Mouse (Mus musculus) embryonic facial prominence, embryonic 11.5 days (tissue): ENCODE data around the gene Bpifb9a. TPM values are rescaled to one million over a fixed set of nuclear protein-coding genes. Genes with fewer than 3 reads are reported as not detected.
"Not testable (repeated sequence)": the region's sequence is repeated elsewhere in the genome, so short reads cannot be mapped to it uniquely, and the experiment has no call there.

Experiments used
- ATAC-seq: fragments of 200-750 bp; cut with Nextera tagmentation; replicated peaks from 2 replicates; pipeline ENCODE4 v1.8.0; 2017; ENCODE audit warnings: low read depth; ENCODE audit not compliant: insufficient number of reproducible peaks, low FRiP score, low TSS enrichment
- DNase-seq: peaks from one replicate; pipeline ENCODE4 v3.0.0-alpha.2; 2015; ENCODE audit warnings: low spot score
- H3K27ac ChIP-seq: fragments of 300-500 bp; sonication (generic); replicated peaks from 2 replicates; pipeline ENCODE4 v1.5.1; 2014; ENCODE audit warnings: mild to moderate bottlenecking, low read depth, low read length, control low read depth
- H3K27me3 ChIP-seq: fragments of 300-500 bp; sonication (generic); 2 replicates; pipeline ENCODE4 v1.6.1; 2014; ENCODE audit warnings: mild to moderate bottlenecking, low read length, moderate library complexity, mixed read lengths; ENCODE audit not compliant: control insufficient read depth, insufficient read depth
- H3K36me3 ChIP-seq: fragments of 300-500 bp; sonication (generic); replicated peaks from 2 replicates; pipeline ENCODE4 v1.6.1; 2014; ENCODE audit warnings: low read depth, mild to moderate bottlenecking, low read length, moderate library complexity, mixed read lengths; ENCODE audit not compliant: control insufficient read depth, insufficient read depth
- H3K4me1 ChIP-seq: fragments of 300-500 bp; sonication (generic); 2 replicates; pipeline ENCODE4 v1.6.1; 2014; ENCODE audit warnings: low read length, mixed read lengths; ENCODE audit not compliant: control insufficient read depth, insufficient read depth
- H3K4me2 ChIP-seq: fragments of 300-500 bp; sonication (generic); 2 replicates; pipeline ENCODE4 v1.6.1; 2014; ENCODE audit warnings: low read depth, mild to moderate bottlenecking, control low read depth, low read length, moderate library complexity
- H3K4me3 ChIP-seq: fragments of 300-500 bp; sonication (generic); 2 replicates; pipeline ENCODE4 v1.5.1; 2014; ENCODE audit warnings: low read depth, low read length, control low read depth
- H3K9ac ChIP-seq: fragments of 300-500 bp; sonication (generic); replicated peaks from 2 replicates; pipeline ENCODE4 v1.6.1; 2014; ENCODE audit warnings: mild to moderate bottlenecking, control low read depth, low read length
- H3K9me3 ChIP-seq: fragments of 300-500 bp; sonication (generic); replicated peaks from 2 replicates; pipeline ENCODE4 v1.6.1; 2016; ENCODE audit warnings: mild to moderate bottlenecking, low read length, inconsistent platforms, mixed read lengths; ENCODE audit not compliant: control insufficient read depth
- WGBS: fragments of 180-500 bp; shearing (Covaris S2); extraction: QIAGEN DNeasy Blood & Tissue Kit; methylation state at CpG from one replicate; pipeline ENCODE4 v1.1.7; 2014; 5-methylcytosine and 5-hydroxymethylcytosine counted together
- polyA plus RNA-seq: library from polyadenylated mRNA; unstranded; fragments of >200 nt; fragmentation: Nextera tagmentation; extraction: Ambion mirVana; gene quantifications from 2 replicates; pipeline ENCODE4 v1.2.1, GENCODE M21; 2014

Gene Bpifb9a
- polyA plus RNA-seq, 1 experiment from 2014 or later, result not detected

GRCm38 (mm10) chr2:154226991-154227390 lies 30.7 kb upstream of the Bpifb9a start:
- ATAC-seq (no peak), DNase-seq (peak; percentile 38)
- H3K9me3 ChIP-seq, result no peaks in the 10 kb centered on the region
- H3K4me1 ChIP-seq, result peaks cover 6% of the 10 kb centered on the region
- no peak overlapping the region for H3K27ac ChIP-seq
- no peak overlapping the region for H3K4me3 ChIP-seq
- no peaks in the 10 kb centered on the region for H3K36me3 ChIP-seq
- WGBS, result 62% methylated on average over 4 of the region's 4 CpGs
- no peak overlapping the region for H3K9ac ChIP-seq
- H3K27me3 ChIP-seq, result no peaks in the 10 kb centered on the region
- H3K4me2 ChIP-seq, result no peak overlapping the region

DNA sequence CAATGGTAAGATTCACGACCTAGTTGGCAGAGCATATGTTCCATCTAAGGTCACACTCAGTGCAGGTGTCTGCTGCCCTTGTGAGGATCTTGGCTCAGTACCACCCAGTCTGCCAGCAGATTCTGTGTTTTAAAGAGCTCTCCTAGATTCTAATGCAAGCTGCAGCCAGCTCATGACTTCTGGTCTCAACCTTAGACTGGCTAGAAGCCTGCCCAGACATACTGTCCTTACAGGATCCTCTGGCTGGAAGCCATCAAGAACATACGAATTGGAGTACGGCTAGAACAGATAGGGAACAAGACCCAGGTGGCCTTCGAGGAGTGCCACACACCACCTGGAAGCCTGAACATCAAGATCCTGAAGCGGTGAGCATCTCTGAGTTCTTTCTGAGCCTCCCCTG lies 29.8 kb upstream of the Bpifb9a start:
- Histone ChIP-seq H3K36me3 (no peaks in the 10 kb centered on the region), H3K4me3 (no peak overlapping the region), H3K27me3 (no peaks in the 10 kb centered on the region), H3K4me2 (no peak overlapping the region), H3K9me3 (no peaks in the 10 kb centered on the region), H3K27ac (no peak overlapping the region), H3K4me1 (peaks cover 6% of the 10 kb centered on the region), H3K9ac (no peak overlapping the region)
- DNase-seq (no peak), ATAC-seq (no peak)
- 90% methylated on average over 5 of the region's 5 CpGs for WGBS

DNA sequence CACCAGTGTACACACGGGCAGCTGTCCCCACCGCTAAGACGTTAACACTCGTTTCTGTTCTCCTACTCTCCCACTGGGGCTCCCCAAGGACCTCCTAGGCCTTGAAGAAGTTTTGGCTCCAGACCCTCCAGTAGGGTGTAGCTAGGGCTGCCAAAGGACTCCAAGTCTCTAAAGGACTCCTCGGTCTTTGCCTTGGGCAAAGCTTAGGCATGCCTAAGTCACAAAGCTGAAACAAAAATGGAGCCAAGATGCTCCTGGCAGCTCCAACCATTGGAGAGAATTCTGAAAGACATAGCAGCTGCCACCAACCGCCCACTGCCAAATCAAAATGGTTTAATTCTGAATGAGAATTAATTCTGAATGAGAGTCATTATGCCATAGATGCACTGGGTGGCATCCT lies 24.2 kb upstream of the Bpifb9a start:
- Histone ChIP-seq H3K4me1 (no peaks in the 10 kb centered on the region), H3K4me2 (no peak overlapping the region), H3K27me3 (no peaks in the 10 kb centered on the region), H3K4me3 (no peak overlapping the region), H3K36me3 (no peaks in the 10 kb centered on the region), H3K9me3 (no peaks in the 10 kb centered on the region), H3K27ac (no peak overlapping the region), H3K9ac (no peak overlapping the region)
- no peak for ATAC-seq
- DNase-seq, result no peak
- 94% methylated on average over 6 of the region's 6 CpGs for WGBS

- Histone ChIP-seq H3K4me2 (no peak overlapping the region), H3K9me3 (no peaks in the 10 kb centered on the region), H3K4me3 (no peak overlapping the region), H3K27me3 (no peaks in the 10 kb centered on the region), H3K27ac (no peak overlapping the region), H3K9ac (no peak overlapping the region), H3K36me3 (no peaks in the 10 kb centered on the region), H3K4me1 (no peaks in the 10 kb centered on the region)
- ATAC-seq, result no peak
- WGBS, result 90% methylated on average over 6 of the region's 6 CpGs
- no peak for DNase-seq
Observed at GRCm38 (mm10) chr2:154240771-154241170, 16.9 kb upstream of the Bpifb9a start.

- not testable (repeated sequence) for H3K36me3 ChIP-seq, H3K4me2 ChIP-seq, H3K9me3 ChIP-seq, H3K4me1 ChIP-seq, DNase-seq, H3K27me3 ChIP-seq, H3K4me3 ChIP-seq, ATAC-seq, H3K27ac ChIP-seq, H3K9ac ChIP-seq
- WGBS, result 88% methylated on average over 10 of the region's 12 CpGs
Observed at GRCm38 (mm10) chr2:154242726-154243125, 14.9 kb upstream of the Bpifb9a start.

GRCm38 (mm10) chr2:154243356-154244036 lies 14.2 kb upstream of the Bpifb9a start:
- no peaks in the 10 kb centered on the region for H3K36me3 ChIP-seq
- no peaks in the 10 kb centered on the region for H3K9me3 ChIP-seq
- H3K4me2 ChIP-seq, result no peak overlapping the region
- H3K27me3 ChIP-seq, result no peaks in the 10 kb centered on the region
- ATAC-seq, result no peak
- 84% methylated on average over 10 of the region's 10 CpGs for WGBS
- H3K4me1 ChIP-seq, result no peaks in the 10 kb centered on the region
- no peak overlapping the region for H3K4me3 ChIP-seq
- DNase-seq, result no peak
- H3K9ac ChIP-seq, result no peak overlapping the region
- no peak overlapping the region for H3K27ac ChIP-seq

DNA sequence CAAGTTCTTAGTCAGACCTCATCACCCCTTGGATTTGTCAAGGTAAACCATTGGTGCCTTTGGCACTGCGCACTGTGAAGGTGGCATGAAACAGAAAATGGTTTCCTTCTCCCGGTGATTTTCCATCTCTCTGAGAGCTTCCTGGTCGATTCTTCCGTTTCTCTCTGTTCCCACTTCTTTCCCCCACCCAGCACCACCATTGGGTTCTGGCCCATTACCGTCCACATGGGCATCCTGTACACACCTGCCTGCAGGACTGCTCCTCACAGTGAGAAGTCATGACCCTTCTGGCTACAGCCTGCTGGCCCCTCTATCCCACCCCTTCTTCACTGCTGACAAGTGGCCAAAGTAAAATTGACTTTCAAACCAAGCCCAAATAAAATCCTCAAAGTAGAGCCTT lies 12.3 kb upstream of the Bpifb9a start:
- no peak for ATAC-seq
- H3K4me3 ChIP-seq, result no peak overlapping the region
- H3K36me3 ChIP-seq, result no peaks in the 10 kb centered on the region
- H3K27ac ChIP-seq, result no peak overlapping the region
- no peaks in the 10 kb centered on the region for H3K4me1 ChIP-seq
- 90% methylated on average over 5 of the region's 5 CpGs for WGBS
- H3K9ac ChIP-seq, result no peak overlapping the region
- H3K27me3 ChIP-seq, result no peaks in the 10 kb centered on the region
- H3K4me2 ChIP-seq, result no peak overlapping the region
- no peaks in the 10 kb centered on the region for H3K9me3 ChIP-seq
- no peak for DNase-seq

- H3K9me3 ChIP-seq, H3K4me2 ChIP-seq, DNase-seq, ATAC-seq, H3K9ac ChIP-seq, H3K4me3 ChIP-seq, H3K4me1 ChIP-seq, H3K27ac ChIP-seq, H3K27me3 ChIP-seq, H3K36me3 ChIP-seq: not testable (repeated sequence)
- 87% methylated on average over 2 of the region's 4 CpGs for WGBS
Observed at GRCm38 (mm10) chr2:154255254-154255653, 2.4 kb upstream of the Bpifb9a start.
